Mouse (Mus musculus) right cerebral cortex, adult 2 months (tissue): Measurements from ENCODE around the gene Uchl4.
A peak's percentile ranks its signal among the peaks of the same experiment; 100 is the strongest.
"Not testable (repeated sequence)": the region's sequence is repeated elsewhere in the genome, so short reads cannot be mapped to it uniquely, and the experiment has no call there.

Experiments used
- DNase-seq, 2 experiments: peaks; one replicate each; pipeline ENCODE4 v3.0.0; 2021 to 2022; ENCODE audit warnings: low spot score in 2 of 2

Gene Uchl4

DNA sequence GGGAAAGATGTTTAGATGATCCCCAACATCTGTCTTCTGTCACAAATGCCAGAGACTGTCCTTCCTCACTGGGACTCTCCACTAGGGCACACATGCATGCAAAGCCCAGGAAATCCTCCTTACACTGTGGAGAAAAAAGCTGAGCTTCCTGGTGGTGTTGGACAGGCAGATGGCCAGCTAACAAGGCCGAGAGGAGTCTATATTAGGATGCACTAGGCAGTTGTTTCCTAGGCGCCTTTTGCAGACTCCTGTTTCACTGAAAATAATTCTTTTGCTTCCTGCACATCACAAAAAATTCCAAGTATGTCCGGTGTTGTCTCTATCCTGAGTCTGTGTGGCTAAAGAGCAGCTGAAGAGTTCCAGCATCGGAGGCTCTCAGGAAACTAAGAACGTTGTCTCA is 3.8 kb upstream of the Uchl4 start:
- peak in 1 of 2 experiments; percentile 24 for DNase-seq

DNA sequence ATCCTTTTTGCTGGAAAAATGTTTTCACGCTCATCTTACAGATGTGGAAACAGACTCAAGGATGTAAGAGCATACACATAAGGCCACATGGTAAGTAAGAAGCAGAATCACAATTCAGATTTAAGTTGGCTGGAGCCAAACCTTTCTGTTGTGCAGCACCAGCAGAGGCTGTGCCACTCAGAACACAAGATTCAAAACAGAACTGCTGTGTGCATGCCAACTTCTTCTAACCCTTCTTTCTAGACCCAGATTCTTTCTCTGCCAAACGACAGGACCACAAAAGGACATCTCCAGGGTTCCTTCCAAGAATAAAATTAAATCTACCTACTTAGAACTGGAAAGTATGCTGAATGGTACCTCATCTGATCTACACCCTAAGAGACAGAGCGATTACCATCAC is 3.3 kb upstream of the Uchl4 start:
- DNase-seq, result peak in 1 of 2 experiments; percentile 21

DNA sequence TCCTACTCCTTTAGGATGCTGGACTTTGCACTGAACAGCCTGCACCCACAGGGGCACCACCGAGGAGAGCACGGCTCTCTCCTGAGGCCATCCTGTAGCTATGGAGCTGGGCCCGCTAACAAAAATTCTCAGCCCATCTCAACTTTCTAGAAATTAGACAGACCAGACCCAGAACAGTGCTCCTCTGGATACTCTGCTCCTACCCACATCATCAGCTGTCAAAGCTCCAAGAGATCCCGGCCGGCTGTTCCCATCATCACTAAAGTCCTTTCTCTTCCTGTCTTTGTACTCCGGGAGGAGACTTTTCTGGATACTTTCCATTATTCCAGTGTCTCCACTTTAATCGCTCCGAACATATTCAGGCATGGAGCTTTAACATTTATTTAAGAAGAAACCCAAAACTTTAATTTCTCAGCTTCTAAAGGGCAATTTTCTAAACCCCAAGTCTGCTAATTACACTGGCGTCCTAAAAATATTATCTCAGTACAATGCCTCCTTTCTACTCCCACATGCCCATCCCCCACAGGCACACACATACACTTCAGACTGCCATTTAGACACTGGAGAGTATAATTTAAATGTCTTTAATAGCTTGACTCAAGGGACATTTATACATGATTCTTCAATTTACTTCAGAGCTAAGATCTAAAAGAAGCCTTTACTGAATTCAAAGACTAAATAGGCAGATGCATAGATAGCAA is 2.6 kb upstream of the Uchl4 start:
- no peak for DNase-seq

DNA sequence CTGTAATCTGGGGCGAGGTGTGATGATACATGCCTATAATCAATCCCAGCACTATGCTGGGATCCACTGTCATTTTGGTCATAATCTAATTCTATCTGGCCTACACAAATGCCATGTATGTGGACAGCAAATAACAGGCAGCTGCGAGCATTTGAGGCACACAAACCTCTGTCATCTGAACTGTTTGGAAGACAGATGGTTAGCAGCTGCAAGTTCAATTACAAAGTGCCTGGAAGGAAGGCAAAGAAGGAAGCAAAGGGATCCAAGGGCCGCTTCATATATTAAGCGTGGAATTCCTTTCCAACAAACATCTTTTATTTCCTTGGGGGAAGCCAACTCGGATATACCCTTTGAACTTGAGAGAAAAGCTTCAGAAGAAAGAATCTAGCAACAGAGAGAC is 1.3 kb upstream of the Uchl4 start:
- DNase-seq, result no peak

DNA sequence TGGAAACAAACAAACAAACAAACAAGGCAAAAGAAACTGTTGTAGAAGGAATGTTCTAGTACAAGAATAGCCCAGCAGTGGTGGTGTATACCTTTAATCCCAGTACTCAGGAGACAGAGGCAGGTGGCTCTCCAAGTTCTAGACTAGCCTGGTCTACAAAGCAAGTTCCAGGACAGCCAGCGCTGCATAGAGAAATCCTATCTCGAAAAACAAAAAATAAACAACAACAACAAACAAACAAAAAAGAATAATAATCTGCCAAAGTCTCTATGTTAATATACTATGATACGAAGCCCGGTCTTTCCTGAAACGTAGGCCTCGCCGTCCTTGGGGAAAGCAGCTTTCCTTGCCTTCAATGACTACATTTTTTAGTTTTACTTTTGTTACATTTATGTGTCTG is 1.1 kb downstream of the Uchl4 start:
- DNase-seq, result no peak

DNA sequence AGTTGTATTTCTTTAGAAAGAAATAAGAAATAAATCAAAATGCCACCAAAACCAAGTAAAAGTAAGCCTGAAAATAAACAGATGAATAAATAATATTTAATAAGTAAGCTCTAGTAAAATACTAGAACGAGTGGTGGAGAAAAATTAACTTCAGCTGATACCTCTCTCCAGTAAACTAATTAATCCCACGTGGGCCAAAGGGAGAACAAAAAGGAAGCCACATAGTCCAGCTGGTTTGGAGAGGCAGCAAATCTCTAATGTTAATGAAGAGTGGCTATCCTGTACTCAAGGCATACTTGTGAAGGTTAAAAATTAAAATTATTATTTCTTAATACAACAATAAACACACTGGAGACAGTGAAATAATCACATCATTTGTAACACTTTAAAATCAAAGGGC is 5.1 kb downstream of the Uchl4 start:
- no peak for DNase-seq

DNA sequence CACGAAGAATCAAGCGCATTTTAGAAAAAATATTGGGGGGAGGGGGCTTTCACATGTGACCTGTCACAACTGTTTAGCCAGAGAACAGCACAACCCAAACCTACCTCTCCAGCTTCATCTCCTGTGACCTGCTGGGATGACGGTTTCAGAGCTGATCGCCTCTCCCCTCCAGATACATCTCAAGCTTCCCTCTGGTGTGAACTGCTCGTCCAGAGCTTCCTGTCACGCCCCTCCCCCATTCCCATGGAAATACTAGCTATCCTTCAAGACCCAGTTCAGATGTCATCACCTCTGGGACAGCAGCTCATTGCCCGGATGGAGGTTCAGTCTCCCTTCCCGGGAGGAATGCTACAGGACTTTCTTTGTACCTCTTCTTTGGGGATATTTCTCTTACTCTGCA is 5.7 kb downstream of the Uchl4 start:
- DNase-seq, result no peak

DNA sequence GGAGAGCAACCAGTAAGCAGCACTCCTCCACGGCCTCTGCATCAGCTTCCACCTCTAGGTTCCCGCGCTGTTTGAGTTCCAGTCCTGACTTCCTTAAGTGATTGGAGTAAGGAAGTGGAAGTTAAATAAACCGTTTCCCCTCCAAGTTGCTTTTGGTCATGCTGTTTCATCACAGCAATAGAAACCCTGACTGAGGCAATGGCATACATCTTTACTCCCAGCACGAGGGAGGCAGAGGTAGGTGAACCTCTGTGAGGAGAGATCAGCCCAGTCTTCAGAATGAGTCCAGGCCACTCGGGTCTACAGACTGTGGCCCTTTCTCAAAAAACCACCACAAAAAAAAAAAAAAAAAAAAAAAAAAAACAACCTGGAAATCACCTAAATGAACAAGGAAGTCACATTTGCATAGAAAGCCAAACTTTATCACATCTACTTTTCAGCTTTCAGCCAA is 7.4 kb downstream of the Uchl4 start:
- DNase-seq, result no peak

DNA sequence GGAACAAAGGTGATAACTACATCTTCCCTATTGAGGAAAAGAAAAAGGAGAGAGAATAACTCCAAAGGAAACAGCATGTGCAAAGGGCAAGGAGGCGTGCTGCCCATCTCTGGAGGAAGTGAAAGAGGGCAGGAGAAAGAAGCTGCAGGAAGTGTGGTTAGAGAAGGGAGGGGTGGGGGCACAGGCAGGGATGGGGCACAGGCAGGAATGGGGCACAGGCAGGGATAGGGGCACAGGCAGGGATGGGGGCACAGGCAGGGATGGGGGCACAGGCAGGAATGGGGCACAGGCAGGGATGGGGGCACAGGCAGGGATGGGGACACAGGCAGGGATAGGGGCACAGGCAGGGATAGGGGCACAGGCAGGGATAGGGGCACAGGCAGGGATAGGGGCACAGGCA is 14.4 kb downstream of the Uchl4 start:
- DNase-seq, result no peak

DNA sequence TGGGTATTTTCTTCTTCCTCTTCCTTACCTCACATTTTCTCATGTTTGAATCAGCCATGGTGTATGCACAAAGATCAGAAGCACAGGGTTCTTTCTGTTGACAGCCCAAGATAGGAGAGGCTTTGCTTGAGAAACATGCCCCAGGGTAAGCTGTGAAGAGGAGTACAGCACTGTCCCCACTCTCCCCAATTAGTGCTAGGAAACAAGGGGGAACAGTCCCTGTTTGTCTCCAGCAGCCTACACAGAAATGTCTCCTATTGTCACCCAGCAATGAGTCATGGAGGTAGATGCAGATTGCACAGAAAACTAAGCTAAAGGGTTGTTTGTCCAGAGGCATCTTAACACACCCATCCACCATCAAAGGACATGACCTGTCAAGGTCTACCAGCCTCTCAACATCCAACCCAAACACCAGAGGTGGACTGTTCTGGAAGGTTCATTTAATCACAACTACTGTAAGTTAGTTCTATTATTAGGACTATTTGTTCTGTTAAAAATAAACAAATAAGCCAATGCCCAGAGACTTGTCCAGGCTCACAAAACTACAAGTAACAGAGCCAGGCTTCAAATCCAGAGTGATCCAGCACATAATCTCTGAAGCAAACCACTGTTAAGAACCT is 15.2 kb downstream of the Uchl4 start:
- DNase-seq, result no peak

DNA sequence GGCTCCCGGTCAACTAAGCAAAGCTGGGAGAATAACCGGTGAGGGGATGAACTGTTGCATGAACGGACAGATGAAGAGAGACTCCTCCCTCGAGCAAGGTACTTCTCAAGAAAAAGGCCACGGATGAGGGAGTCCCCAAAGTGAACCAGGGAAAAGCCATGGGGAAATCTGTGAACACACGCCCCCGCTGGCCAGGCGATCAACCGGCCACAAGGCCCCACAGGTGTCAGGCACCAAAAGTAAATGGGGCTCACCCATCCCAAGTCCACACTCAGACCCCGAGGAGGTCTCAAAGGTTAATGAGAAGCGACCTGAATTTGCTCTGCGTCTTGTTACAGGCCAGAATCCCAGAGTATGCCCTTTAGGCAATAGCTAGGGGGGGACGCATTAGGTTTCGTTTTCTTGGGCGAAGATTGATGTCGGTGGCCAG is 17.6 kb downstream of the Uchl4 start:
- DNase-seq, result peak in 1 of 2 experiments; percentile 21

DNA sequence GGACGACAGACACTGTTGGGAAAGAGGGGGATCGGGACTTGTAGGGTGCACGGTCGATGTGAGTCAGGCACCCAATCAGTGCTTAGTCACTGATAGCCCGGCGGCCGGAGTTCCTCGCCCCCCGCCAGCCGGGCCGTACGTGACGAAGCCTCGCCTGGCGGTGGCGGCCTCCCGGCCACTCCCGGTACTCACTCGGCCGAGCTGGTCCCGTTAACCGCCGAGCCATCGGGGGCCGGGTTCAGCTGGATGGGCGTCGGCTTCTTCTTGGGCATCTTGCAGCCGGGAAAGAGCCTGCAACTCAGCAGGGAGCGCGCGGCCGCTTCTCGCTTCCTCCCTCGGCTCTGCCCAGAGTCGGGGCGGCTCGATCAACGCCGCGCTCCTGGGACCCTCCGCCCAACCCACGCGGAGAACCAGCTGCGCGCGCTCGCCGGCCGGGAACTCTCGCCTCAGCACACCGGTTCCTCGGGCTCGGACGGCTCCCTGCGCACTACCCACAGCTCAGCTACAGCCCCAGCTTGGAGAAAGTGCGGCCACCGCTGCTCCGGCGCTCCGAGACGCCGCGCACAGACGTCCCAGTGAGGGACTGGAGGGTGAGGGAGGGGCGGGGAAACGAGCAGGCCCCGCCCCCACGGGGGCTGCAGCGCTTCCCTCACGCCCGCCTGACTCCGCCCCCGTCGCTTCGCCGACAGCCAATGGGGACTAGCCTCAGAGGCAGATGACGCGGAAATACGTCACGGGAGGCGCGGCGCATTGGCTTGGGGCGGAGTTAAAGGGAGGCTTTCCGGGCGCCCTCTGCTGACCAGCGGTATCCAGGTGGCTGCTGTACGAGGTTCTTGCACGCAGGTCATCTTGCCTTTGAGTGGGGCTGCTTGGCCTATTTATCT is 18.3 kb downstream of the Uchl4 start, which contains the start of gene Map2k1:
Gene Map2k1, minus strand, starts transcription at position 611 of the 884 bp plus-strand sequence.
- DNase-seq, result peak; percentile 99 to 100

DNA sequence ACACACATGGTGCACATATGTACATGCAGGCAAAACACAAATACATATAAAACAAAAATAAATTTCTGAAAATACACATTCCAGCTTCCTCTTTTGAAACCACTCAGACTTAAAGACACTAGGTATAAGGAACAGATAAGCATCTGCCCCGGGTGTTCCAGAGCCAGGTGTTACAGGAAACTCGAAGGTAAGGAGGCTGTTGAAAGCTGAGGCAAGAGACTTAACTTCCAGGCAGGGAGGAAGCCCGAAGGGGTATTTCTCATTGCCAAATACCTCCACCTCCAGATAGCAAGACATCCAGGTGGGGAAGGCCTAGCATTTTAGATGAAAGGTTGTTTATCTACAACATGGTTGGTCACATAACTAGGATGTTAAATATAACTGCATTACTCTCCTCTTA is 20.4 kb downstream of the Uchl4 start:
- no peak for DNase-seq

DNA sequence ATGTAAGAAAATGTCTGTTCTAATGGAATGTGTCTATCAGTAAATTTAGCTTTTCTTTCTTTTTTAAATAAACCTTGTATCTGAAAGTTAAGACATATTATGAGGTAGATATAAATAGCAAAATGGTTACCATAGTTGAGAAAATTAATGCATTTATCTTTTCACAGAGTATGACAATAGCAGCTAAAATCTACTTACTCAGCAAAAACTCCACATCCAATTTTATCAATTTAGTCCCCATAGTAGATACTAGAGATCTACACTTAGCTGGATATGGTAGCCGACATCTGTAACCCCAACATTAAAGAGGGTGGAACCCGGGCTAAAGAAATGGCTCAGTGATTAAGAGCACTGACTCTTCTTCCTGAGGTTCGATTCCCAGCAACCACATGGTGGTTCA is 21.2 kb downstream of the Uchl4 start:
- DNase-seq, result no peak

DNA sequence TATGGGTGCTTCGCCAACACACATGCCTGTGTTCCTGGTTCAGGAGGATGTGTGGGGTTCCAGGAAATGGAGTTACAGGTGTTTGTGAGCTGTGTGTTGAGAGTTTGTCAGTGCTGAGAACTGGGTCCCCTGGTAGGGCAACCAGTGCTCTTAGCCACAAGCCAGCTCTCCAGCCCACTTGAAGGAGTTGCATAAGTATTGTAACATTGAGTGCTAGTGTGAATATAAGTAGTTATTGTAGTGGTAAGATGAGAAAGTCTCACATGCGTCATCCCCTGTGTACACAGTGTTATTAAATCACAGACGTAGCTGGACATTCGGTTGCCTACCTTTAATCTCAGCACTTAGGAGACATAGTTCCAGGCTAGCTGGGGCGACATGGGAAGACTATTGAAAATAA is 24.9 kb downstream of the Uchl4 start:
- DNase-seq, result no peak

DNA sequence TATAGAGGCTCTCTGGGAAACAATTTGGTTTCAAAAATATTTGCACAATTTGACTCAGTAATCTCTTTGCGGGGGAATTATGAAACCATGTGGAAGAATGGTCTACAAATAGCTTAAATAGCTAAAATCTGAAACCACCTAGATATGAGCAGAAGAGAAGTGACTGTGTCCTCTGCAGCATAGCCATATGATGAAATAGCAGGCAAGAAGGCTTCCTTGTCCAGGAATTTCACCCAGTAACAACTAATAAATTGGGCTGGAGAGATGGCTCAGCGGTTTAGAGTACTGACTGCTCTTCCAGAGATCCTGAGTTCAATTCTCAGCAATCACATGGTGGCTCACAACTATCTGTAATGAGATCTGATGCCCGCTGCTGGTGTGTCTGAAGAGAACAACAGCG is 26.0 kb downstream of the Uchl4 start:
- peak in 1 of 2 experiments; percentile 21 for DNase-seq

DNA sequence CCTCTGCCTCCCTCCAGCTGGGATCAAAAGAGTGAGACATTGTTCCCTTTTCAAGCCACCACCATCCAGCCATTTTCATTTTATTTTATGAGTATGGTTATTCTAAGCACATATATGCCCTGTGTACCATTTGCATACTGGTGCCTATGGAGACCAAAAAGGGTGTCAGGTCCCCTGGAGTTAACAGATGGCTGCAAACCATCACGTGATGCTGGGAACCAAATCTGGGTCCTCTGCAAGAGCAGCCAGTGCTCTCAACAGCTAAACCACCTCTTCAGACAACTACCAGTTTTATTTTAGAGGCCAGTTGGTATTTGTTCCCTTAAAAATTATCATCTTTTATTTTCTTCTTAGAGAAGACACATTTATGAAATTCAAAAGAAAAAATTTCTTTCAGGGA is 29.8 kb downstream of the Uchl4 start:
- no peak for DNase-seq

DNA sequence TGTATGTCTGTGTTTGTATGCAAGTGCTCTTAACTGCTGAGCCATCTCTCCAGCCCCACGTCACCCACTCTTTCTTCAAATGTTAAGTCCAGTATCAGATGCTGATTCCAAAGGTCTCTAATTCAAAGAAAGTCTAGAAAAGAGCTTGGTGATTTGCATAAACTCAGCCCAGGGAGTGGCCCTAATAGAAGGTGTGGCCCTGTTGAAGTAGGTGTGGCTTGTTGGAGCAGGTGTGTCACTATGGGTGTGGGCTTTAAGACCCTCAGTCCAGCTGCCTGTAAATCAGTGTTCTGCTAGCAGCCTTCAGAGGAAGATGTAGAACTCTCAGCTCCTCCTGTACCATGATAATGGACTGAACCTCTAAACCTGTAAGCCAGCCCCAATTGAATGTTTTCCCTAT is 32.2 kb downstream of the Uchl4 start:
- DNase-seq, result no peak

DNA sequence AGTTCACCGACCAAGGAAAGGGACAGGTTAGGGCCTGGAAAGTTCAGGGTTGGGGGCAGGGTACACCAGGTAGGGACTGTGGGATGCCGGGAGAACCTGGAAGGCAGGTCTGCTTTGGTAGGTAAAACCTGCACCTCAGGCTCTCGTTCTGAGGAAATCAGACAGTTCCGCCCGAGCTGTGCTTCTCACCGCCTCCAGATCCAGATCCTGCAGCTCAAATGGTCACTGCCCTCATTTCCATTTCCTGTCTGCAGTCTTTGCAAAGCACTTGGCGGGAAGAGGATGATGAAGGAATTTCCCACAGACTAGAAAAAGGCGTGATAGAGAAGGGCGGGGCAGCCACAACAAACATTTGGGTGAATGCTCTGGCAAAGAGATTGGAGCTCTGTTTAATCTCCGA is 33.2 kb downstream of the Uchl4 start:
- no peak for DNase-seq

DNA sequence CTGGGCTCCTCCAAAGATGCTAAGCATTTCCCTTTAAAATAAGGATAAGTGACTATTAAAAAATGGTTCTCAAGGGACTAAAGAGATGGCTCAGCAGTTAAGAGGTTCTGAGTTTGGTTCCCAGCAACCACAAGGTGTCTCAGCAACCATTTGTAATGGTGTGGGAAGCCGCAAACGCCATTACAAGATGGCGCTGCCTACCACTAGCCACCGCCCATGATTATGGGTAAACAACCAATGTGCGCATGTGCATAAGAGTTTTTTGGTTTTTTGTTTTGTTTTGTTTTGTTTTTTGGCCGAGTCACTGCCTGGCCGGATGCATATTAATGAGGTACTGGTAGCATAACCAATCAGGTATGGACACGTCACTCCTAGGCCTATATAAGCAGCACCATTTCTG is 33.8 kb downstream of the Uchl4 start:
- not testable (repeated sequence) for DNase-seq

DNA sequence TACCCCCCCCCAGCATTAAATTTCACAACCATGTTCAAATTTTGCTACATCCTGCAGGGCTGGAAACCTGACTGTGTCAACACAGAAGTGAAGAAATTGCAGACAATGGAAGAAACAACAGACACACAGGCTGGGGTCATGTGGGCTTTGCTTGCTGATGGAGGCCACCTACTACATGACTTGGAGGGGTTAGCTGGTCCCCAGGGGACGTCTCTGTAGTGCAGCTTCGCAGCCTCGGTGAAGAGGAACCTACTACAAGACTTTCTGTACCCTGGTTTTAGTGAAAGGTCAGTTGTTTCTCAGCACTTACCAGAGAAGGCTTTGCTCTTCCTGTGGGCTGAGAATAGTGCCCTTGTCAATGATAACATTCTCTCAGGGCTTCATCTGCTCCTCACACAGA is 36.2 kb downstream of the Uchl4 start:
- DNase-seq, result no peak

DNA sequence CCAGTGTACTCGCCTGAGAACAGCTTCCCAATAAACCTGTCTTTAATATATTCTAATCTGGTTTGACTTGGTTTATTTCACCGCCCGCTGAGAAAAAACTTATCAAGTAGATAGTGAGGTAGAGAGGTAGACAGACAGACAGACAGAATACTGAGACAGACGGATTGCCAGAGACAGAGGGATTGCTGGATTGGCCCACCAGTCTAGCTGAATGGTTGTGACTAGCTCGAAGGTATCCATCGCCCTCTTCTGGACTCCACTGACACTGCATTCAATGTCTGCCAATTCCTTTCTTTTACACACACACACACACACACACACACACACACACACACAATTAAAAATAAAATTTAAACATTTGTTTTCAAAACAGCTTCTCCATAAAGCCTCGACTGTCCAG is 37.6 kb downstream of the Uchl4 start:
- DNase-seq, result peak; percentile 68 to 76

DNA sequence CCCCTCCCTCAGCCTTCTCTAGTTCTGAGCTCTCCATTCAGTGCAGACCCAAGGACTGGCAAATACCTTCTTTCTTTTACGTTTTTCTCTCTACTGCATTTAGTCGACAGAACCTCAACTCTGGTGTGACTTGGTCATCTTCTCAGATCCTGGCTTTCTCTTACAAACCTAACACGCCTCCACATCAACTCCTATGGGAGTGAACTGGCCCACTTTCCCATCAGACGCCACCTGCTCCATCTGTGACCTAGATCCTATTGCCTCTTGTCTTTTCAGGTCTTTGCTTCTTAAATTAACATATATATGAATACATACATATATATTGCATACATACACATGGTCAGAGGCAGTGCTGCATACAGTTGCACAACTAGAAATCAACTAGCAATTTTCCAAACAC is 38.8 kb downstream of the Uchl4 start:
- DNase-seq, result peak in 1 of 2 experiments; percentile 17
